Mouse (Mus musculus) lung, postnatal 4 days (tissue): ENCODE measurements at regions not wholly inside any gene's neighbourhood (a gene's known extent, or its start where the extent isn't known, plus 50 kb on each side); places are given as distances from the start of the nearest gene placed in this dataset.
"Not testable (repeated sequence)": the region's sequence is repeated elsewhere in the genome, so short reads cannot be mapped to it uniquely, and the experiment has no call there.

Source experiments
- DNase-seq, 2 experiments: peaks; one replicate each; pipeline ENCODE4 v3.0.0; 2021

DNA sequence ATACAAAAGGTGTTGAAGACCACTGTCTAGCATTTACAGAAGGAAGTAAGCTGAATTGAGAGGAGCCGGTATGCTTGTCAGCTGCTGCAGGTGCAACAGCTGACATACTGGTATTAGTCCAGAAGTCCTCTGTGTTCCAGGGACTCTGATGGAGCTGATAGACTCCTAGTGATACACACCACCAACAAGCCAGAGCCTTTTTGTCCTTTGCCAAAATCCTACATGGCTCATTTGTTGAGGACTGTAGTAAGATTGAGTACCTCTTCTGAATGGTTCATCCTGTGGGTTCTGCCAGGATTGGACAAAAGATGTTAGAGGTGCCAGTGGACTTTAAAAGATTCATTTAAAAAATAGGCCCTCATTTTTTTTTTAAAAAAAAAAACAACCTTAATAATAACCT is 129.4 kb upstream of the Tmem185a start:
- no peak for DNase-seq

DNA sequence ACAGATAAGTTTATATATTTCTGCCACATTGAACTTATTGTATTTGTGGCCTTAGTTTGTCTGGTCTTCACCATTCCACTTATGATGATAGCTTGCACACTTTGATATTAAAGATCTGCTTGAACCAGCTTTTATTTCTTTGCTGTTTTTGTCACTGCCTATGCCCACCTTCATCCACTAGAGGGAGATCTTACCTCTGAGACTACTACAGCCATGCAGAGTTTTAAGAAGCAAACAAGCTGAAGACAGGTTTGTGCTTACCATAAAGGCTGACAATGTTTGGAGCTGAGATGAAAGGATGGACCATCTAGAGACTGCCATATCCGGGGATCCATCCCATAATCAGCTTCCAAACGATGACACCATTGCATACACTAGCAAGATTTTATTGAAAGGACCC is 105.4 kb upstream of the Tmem185a start:
- peak in 1 of 2 experiments; percentile 21 for DNase-seq

DNA sequence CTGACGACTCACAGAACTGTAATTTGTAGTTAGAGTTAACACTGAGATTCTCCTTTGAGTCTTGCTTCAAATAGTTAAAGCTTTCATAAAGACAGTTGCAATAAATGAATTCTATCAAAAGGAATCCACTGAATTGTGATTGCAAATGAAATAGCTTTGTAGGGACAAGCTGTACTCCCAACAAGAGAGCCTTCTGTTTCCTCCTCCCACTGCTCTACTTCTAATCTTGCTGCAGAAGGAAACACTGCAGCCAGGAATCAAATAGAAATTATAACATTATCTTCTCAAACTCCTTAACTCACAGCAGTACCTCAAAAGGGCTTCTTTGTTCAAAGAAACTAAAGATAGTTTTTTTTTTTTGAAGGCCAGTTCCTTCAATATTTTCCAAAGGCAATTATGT is 103.2 kb upstream of the Tmem185a start:
- DNase-seq: no peak

DNA sequence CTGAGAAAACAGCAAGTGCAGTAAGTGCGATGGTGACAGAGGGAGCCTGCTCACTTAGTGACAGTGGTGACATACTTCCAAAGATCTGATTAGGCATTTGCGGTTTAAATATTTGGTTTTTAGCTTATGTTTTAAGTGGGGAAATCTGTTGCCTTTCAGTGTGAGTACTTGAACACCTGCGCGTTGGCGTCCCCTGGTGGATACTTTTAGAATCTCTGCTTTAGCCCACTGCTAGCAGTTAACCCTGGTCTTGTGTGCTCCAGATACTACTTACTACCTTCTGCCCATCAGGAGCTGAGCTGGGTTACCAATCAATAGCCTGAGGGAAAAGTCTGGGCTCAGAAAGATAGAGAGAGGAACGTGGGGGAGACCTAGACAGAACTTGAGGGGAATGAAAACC is 97.3 kb upstream of the Tmem185a start:
- not testable (repeated sequence) for DNase-seq

DNA sequence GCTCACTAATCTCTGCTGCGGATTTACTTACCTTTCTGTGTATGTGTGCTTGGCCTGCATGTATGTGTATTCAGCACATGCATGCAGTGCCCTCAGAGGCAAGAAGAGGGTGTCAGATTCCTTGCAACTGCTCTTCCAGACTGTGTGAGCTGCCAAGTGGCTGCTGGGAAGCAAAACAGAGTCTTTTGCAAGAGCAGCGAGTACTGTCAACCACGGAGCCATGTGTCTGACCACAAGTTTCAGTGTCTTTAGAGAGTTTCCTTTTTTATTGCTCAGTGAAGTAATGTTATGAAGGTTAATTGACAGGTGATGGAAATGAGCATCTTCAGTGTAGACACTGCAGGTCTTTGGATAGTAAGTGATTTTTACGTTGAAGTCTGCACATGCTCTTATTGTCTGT is 93.6 kb upstream of the Tmem185a start:
- not testable (repeated sequence) for DNase-seq

DNA sequence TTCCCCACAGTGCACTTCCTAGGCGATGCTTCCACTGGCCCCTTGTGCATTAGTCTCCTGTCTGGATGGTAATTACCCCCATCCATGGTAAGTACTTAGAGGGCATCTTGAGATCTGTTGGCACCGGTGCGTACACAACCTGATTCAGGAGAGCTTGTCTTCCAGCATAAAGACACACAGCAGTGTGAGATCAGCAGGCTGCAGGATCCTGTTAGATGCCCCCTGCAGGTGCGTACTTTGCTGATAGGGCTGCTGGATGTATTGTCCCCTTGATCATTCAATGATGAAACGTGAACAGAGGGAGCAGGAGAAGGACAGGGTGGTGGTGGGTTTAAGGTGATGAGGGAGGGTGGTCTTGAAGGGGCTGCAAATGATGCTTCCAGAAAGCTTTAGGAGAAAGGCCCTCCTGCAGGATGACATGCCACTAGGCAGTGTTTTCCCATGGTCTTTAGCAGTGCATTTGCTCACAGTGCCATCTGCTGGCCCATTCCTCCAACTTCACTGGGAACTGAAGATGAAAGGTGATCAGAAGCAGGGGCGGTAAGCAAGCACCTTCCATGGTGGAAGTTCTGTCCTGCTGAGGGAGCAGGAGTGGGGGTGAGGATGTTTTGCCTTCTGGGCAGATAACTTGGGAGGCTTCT is 92.5 kb upstream of the Tmem185a start:
- DNase-seq: not testable (repeated sequence)
